Mouse (Mus musculus): ENCODE measurements around the gene 2610318N02Rik.

The 2610318N02Rik gene

GRCm38 (mm10) chr16:17110771-17111743 is 13.9 kb downstream of the 2610318N02Rik start, which contains the start of gene Ppil2:
Gene Ppil2 (minus strand): TSS chr16:17111257.
- peak; percentile 91 for DNase-seq (ENCODE audit: low read depth, low spot score)

DNA sequence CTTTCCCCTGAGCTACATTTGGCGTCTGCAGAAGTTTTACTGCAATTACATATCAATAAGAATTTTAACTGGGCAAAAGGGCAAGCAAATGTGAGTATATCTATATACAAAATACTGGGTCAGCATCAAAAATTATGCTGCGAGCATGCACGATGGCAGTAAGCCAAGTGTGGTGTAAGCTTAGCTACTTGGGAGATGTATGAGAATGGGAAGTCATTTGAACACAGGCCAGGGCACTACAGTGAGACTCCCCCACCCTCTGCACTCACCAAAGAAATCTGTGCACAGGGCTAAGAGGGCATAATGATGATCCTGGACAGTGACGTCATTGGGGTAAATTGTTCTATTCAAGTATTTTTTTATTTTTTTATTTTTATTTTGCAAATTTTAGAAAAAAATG is 20.4 kb downstream of the 2610318N02Rik start:
- no peak for DNase-seq (ENCODE audit: low read depth, low spot score)

DNA sequence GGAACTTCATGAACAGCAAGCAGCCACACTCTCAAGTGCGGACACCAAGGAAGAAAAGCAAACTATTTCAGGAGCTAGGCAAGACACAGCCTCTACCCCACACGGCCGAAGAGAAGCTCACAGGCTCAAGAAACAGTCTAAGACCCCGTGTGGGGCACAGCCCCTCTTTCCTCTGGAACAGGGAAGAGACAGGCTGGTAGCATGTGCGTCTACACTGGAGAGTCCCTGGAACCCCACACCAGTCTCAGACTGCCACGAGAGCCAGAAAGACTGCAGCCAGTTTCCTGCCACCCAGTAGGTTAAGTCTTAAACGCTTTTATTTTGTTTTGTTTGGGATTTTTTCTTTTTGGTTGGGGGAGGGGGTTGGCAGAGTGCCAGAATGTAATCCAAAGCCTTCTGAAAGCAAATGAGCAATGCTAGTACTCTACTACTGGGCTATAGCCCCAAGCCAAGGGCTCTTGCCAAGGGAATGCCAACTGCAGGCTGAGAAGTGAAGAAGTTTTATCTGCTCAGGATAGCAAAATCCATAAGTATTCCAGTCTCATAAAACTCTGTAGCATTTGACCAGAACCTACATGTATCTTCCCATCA is 22.2 kb downstream of the 2610318N02Rik start:
- DNase-seq (ENCODE audit: low read depth, low spot score): no peak

GRCm38 (mm10) chr16:17096938-17097337 is 28.0 kb downstream of the 2610318N02Rik start:
- no peak for DNase-seq (ENCODE audit: low read depth, low spot score)

DNA sequence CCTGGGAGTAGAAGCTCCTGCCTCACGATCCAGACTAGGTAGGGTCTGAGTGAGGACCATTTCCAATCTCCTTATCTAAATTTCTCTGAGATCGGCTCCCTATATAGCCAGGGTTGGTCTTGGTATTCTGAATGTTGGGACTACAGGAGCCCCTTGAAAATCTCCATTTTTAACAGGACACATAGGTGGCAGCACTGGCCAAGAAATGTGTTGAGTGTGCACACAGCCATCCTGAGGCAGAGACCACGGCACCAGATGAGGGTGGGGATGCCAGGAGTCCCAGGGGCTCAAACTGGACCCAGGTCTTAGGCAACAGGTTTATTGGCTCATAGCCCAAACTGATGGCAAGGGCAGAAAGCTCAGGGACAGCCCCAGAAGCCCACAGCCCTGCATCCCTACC is 36.6 kb downstream of the 2610318N02Rik start:
- no peak for DNase-seq (ENCODE audit: low read depth, low spot score)

DNA sequence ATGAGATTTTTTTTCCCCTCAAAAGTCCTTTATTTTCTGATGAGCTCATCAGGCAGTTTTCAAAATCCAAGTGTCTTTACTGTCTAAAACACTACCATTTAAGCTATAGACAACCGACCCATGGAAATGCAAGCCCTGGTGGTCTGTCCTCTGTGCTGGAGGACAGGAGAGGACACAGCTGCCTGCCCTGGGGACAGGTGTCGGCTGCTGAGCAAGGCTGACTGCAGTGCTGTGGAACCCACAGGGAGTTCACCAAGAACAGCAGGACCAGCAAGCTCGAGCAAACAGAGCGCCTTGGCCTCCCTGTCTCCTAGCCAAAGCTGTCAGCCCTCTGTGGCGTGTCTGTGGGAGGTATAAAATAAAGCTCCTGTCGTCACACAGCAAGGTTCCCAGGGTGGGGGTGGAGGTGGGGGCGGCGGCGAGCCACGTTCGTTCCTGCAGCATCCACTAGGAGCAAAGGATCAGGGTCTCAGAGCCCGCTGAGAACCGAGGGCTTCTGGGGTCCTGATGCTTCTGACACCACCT is 38.2 kb downstream of the 2610318N02Rik start:
- no peak for DNase-seq (ENCODE audit: low read depth, low spot score)

DNA sequence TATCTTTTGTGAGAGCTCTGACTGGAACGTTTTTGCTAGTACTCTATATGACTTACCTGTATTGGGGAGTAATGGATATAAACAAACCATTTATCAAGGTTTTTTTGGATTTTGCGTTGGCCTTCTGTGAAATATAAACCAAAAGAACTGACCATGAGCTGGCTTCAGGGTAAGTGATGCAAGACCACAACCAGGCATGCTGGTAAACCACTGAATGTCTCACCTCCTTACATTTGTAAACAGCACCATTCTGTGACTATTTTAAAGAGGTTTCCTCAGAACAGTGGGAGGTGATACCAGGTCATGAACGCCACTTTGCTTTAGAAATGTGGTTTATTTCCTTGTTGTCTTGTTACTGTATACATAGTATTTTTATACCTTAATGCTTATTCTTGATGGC is 38.7 kb downstream of the 2610318N02Rik start:
- DNase-seq (ENCODE audit: low read depth, low spot score): no peak

GRCm38 (mm10) chr16:17085636-17086035 is 39.3 kb downstream of the 2610318N02Rik start:
- no peak for DNase-seq (ENCODE audit: low read depth, low spot score)

DNA sequence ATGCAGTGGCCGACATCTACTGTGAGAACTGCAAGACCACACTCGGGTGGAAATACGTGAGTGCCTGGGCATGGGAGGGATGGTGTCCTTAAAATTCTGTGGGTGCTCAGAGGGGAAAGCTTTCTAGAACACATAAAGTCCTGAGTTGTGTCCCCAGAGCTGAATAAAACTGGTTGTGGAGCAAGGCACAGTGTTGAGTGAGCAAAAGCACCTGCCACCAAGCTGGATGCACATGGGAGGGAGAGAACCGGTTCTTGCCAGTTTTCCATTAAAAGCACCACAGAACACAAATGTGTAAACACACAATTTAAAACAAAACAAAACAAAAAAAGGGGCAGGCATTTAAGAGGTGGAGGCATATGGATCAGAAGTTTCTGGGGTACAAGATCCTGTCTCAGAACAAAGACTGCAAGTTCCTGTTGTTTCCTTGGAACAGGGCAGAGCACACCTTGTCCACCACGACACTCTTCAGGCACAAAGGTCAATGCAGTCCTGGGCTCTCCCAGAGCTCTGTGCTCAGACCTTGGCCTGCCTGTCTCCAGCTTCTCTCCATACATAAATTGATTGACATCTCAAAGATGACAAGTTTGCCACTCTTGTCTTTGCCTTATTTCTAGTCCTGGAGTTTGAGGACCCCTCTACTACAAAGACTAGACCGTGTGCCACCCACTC is 42.7 kb downstream of the 2610318N02Rik start:
- no peak for DNase-seq (ENCODE audit: low read depth, low spot score)

- no peak for DNase-seq (ENCODE audit: low read depth, low spot score)
Measured at GRCm38 (mm10) chr16:17078101-17078500, 46.9 kb downstream of the 2610318N02Rik start.

DNA sequence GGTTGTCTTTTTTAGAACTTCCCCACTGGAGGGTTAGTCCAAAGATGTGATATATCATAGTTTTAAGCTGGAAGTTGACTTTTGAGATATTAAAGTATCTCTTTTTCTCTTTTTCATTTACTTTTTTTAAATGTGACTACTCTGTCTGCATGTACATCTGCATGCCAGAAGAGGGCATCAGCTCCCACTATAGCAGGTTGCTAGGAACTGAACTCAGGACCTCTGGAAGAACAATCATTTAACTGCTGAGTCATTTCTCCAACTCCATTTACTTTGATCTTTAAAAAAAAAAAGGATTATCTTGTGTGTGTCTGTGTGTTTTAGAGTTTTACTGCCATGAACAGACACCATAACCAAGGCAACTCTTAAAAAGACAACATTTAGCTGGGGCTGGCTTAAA is 48.1 kb downstream of the 2610318N02Rik start:
- DNase-seq (ENCODE audit: low read depth, low spot score): peak; percentile 61

- DNase-seq (ENCODE audit: low read depth, low spot score): peak; percentile 88
Measured at GRCm38 (mm10) chr16:17076301-17076700, 48.7 kb downstream of the 2610318N02Rik start.

DNA sequence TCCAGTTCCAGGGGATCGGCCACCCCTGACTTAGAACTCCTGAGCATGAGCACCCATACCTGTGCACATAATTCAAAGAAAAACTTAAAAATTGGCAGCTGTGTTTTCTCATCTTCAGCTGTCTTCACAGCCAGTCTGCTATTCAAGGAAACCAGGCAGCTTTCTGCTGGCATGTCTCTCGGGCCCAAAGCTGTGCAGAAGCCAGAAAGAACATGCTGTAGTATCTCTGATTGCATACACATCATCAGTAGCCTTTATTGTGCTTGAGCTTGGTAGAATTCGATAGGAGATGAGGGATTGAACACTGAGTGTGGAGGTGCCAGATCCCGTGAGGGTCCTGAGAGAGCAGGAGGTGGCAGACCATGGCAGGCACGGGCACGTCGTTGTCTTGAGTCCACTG is 52.0 kb downstream of the 2610318N02Rik start:
- no peak for DNase-seq (ENCODE audit: low read depth, low spot score)

GRCm38 (mm10) chr16:17070716-17071115 is 54.3 kb downstream of the 2610318N02Rik start:
- no peak for DNase-seq (ENCODE audit: low read depth, low spot score)

DNA sequence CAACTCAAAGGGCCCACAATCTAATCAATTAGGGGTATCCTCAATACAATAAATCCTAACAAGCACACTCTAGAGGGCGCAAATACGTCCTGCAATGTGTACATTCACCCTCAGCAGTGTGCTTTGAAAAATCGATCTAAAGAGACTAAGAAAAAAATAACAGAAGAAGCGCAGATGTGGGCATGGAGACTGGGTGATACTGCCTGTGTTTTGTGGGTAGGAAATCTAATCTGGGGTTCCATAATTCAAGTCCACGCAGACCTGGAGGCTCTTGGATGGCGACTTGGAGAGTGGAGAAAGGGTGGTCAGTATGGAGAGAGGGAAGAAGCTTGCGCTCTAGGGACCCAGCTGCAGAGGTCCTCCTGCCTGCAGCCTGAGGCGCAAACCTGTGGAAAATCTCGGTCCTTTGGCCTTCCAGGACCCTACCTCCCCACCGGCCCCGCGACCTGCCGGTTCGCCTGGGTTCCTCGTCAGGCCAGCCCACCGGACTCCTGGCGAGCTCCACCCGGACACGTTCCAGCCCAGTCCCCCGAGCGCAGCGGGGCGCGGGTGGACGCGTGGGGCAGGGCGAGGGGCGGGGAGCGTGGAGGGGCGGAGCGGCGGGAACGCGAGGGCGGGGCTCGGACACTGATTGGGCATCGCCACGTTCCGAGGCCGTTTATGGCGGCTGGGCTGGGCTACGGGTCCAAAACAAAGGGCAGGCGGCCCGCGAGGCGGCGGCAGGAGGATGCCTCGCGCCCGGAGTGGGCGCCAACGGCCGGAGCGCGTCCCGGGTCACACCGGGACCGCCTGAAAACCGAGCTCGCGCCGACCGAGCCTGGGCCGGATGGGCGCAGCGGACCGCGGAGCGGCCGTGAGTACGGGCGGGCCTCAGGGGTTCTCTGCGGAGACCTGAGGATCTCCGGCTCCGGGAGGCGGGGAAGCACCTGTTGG is 55.2 kb downstream of the 2610318N02Rik start, which contains the start of gene Ypel1:
TSS of gene Ypel1 (plus strand) at position 186 of the 933 bp plus-strand sequence.
- DNase-seq (ENCODE audit: low read depth, low spot score): peak; percentile 82

- DNase-seq (ENCODE audit: low read depth, low spot score): no peak
Measured at GRCm38 (mm10) chr16:17067552-17067951, 57.4 kb downstream of the 2610318N02Rik start.
